Mouse (Mus musculus) B cell, adult 67 days (primary cell): Measurements from ENCODE around the gene Otos. TPM values are rescaled to one million over a fixed set of nuclear protein-coding genes. Genes with fewer than 3 reads are reported as not detected.

Source experiments
- total RNA-seq, 2 experiments: library from RNA; stranded (reverse); gene quantifications; 4 replicates each; pipeline ENCODE4 v1.2.4; 2023

The Otos gene
- total RNA-seq = not detected

GRCm38 (mm10) chr1:92648673-92649072, at the start of gene Otos:
Gene Otos, minus strand, starts transcription at chr1:92648841.

GRCm38 (mm10) chr1:92641514-92642272, 6.9 kb downstream of the Otos start, which contains the start of gene Cops9:
Gene Cops9, minus strand, starts transcription at chr1:92641985.

GRCm38 (mm10) chr1:92617488-92617887, 31.2 kb downstream of the Otos start, which contains the start of gene Olfr12:
Gene Olfr12, plus strand, starts transcription at chr1:92617788.

GRCm38 (mm10) chr1:92605482-92605881, 43.2 kb downstream of the Otos start, which contains the start of gene Olfr1410:
Gene Olfr1410, plus strand, starts transcription at chr1:92605782.

Other genes with a start within 250 kb of the Otos start
- 100 to 1,000 TPM; 107 to 121 TPM for gene Ndufa10, start 175.0 kb downstream of the Otos start, total RNA-seq
- not detected for gene Olfr1416, start 163.7 kb downstream of the Otos start, total RNA-seq
- not detected for gene Olfr1415, start 152.7 kb downstream of the Otos start, total RNA-seq
- gene Olfr1414, start 130.2 kb downstream of the Otos start, total RNA-seq = not detected
- gene Olfr1413, start 77.5 kb downstream of the Otos start, total RNA-seq = not detected
- not detected for gene Olfr1412, start 63.1 kb downstream of the Otos start, total RNA-seq
- not detected for gene Olfr1411, start 54.4 kb downstream of the Otos start, total RNA-seq
- not detected for gene Olfr1410, start 43.1 kb downstream of the Otos start, total RNA-seq
- not detected for gene Olfr12, start 31.1 kb downstream of the Otos start, total RNA-seq
- gene Cops9, start 6.9 kb downstream of the Otos start, total RNA-seq = 10 to 100 TPM; 62.8 to 70.7 TPM
- gene Gpc1, start 182.8 kb upstream of the Otos start, total RNA-seq = not detected